Mouse (Mus musculus) B cell, adult 2 months (primary cell): ENCODE data around the gene Ube2j1.
"Not testable (repeated sequence)": the region's sequence is repeated elsewhere in the genome, so short reads cannot be mapped to it uniquely, and the experiment has no call there.

ENCODE experiments used
- DNase-seq, 2 experiments: peaks; one replicate each; pipeline ENCODE4 v3.0.0; 2022

Gene Ube2j1

DNA sequence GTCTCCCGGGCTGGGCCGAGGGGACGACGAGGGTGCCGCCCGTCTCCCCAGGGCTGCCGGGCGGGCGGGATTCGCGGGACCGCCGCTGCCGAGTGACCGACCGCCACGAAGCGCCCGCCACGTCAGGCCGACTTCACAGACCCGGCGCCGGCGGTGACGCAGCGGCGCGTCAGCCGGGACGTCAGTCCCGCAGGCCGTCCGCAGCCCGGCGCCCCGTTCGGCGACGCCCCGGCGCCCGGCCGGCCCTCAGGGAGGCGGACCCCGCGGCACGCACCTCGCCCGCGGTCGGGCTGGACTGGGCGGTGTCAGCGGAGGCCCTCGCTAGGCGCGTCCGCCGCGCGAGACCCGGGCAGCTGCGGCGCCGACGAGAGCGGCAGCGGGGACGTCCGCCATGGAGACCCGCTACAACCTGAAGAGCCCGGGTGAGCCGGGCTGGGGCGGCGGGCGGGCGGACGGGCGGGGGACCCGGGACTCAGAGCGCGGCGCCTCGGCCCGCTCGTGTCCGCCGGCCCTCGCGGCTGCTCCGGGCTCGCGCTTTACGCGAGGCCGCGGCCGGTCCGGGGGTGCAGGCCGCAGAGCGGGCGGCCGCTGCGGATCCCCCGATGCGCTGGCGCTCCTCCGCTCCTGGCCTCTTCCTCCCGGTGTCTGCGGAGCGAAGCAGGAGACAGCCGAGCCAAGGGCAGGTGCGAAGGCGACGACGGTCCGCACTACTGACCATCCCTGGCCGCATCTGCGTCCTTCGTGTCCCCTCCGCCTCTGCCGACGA lies at the start of gene Ube2j1:
TSS of gene Ube2j1 (plus strand) at position 222 of the 766 bp plus-strand sequence.
- DNase-seq: peak; percentile 80 to 86

DNA sequence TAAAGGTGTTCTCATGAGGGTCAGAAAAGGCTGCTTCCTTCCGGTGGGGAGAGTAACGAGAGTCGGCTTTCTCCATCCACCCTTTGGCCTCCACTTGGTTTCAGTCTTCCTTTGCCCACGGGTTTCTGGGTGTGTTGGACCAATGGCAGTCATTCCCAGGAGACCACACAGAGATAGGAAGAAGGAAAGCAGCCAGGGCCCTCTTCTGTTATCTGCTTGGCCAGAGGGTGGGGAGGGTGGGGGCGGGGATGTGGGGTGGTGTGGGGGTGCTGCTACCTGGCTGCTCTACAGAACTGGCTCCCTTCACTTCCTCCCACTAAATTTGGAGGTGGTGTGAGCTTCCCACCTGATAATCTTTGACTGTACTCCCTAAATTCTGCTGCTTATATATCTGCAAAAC lies 49.6 kb upstream of the Ube2j1 start:
- peak; percentile 7 to 9 for DNase-seq

DNA sequence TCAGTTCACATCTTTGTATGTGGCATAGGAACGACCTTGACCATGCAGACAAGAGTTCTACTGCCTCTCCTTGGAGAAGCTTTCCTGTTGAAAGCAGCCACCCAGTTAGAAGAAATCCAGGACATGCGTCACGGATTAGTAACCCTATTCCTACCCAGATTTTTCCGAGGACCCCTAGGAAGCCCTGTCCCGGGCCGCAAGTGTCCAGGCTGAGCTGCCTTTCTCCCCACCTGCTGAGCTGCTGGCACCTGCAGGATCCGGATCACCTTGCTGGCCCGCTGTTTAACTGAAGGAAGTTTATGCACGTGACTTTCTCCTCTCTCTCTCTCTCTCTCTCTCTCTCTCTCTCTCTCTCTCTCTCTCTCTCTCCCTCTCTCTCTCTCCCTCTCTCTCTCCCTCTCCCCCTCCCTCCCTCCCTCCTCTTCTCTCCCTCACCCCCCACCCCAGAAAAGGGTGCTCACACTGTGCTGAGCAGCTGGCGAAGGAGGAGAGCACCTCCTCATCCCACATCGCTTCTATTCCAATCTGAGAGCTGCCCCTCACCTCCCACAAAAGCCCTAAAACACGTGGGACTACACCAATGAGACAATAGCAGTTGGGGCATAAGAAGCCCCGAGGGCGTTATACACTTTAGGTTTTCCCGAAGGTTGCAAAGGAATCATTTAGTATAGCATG lies 49.0 kb upstream of the Ube2j1 start:
- DNase-seq: peak; percentile 13 to 14

GRCm38 (mm10) chr4:32982716-32983175 lies 48.5 kb upstream of the Ube2j1 start, which contains the start of gene Rragd:
Gene Rragd (plus strand): TSS chr4:32983037.
- peak in 1 of 2 experiments; percentile 47 for DNase-seq

DNA sequence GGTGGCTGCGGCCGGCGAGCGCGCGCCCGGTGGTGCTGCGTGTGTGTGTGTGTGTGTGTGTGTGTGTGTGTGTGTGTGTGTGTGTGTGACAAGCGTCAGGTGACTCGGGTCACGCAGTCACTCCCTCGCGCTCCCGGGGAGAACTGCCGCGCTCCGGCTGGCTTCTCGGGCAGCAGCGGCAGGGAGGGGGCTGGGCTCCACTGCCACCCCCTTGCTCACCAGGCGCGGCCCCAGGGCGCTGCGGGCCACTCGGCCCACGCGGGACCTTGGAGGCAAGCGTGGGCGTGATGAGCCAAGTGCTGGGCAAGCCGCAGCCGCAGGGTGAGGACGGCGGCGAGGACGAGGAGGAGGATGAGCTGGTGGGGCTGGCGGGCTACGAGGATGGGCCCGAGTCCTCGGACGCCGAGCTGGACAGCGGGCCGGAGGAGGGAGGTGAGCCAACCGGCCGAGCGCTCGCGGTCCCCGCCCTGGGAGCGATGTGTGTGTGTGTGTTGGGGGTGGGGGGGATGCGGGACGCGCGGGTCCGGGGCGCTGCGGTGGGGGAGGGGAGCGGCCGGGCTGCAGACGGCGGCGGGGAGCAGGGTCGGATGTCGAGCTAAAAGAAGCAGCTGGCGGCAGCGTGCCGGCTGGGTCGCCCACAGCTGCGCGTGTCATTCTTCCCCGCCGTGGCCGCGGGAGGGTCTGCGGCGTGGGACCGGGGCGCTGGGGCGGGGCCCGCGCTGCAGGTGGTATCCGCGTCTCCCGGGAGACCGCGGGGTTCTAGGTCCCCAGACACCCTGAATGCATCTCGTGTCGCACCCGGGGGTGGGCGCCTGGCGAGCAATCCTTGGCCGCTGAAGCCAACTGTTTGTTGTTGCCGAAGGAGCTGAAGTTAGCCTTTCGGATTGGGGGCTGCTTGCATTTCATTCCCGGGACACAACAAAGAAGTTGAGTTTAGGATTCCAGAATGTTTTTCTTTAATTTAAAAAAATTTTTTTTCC lies 47.8 kb upstream of the Ube2j1 start:
- DNase-seq: peak; percentile 74 to 78

DNA sequence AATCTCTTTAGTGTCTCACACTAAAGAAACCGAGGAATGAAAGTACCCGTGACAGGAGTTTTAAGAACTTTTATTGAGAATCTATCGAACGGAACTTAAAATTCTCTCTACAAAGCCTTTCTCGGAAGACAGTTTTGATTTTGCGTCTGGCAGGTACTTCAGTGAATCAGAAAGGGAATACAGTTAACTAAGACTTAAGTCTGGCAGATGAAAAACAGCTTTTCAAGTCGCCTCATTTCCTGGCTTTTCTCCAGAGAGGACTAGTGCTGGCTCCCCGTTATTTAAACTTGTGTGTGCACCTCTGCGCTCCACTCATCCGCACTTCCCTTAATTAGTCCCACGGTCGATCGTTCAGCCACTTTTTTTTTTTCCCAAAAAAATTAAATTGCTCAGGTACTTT lies 47.0 kb upstream of the Ube2j1 start:
- no peak for DNase-seq

- DNase-seq: peak in 1 of 2 experiments; percentile 16
Observed at GRCm38 (mm10) chr4:32984801-32985675, 46.2 kb upstream of the Ube2j1 start.

DNA sequence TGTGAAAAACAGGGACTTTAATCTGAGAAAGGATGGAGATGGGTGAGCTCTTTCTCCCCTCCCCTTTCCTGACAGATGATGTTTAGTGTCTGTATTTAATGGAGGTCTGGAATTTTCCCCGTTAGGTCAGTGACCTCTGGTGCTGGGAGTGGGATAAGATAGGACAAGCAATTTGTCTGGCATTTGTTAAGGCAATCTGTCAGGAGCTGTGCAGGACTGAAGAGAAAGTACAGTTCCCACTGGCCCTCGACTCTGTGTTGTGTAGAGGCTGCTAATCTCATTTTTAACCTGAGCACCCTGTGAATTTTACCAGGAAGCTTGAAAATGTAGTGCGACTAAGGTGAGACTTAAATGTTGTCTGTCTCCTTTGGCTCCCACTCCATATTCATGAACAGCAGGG lies 45.5 kb upstream of the Ube2j1 start:
- no peak for DNase-seq

- no peak for DNase-seq
Observed at GRCm38 (mm10) chr4:32987006-32987405, 44.2 kb upstream of the Ube2j1 start.

GRCm38 (mm10) chr4:32989346-32989745 lies 41.9 kb upstream of the Ube2j1 start:
- no peak for DNase-seq

DNA sequence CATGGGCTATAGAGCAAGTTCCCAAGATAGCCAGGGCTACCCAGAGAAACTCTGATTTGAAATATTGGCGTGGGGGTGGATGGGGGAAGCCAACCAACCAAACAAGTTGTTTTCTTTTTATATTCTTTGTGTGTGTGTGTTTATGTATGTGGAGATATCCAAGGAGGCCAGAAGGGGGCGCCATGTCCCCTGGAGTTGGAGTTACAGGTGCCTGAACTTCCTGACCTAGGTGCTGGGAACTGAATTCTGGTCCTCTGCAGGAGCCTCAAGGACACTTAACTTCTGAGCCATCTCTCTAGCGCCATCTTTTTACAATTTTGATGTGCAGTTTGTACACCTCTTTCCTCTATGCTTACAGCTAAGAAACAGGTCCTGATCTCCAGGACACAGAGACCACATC lies 37.0 kb upstream of the Ube2j1 start:
- peak in 1 of 2 experiments; percentile 12 for DNase-seq

GRCm38 (mm10) chr4:32996083-32996482 lies 35.1 kb upstream of the Ube2j1 start:
- DNase-seq: no peak

GRCm38 (mm10) chr4:32997571-32997970 lies 33.6 kb upstream of the Ube2j1 start:
- no peak for DNase-seq

GRCm38 (mm10) chr4:32998996-32999395 lies 32.2 kb upstream of the Ube2j1 start:
- DNase-seq: no peak

GRCm38 (mm10) chr4:33002081-33002480 lies 29.1 kb upstream of the Ube2j1 start:
- DNase-seq: no peak

DNA sequence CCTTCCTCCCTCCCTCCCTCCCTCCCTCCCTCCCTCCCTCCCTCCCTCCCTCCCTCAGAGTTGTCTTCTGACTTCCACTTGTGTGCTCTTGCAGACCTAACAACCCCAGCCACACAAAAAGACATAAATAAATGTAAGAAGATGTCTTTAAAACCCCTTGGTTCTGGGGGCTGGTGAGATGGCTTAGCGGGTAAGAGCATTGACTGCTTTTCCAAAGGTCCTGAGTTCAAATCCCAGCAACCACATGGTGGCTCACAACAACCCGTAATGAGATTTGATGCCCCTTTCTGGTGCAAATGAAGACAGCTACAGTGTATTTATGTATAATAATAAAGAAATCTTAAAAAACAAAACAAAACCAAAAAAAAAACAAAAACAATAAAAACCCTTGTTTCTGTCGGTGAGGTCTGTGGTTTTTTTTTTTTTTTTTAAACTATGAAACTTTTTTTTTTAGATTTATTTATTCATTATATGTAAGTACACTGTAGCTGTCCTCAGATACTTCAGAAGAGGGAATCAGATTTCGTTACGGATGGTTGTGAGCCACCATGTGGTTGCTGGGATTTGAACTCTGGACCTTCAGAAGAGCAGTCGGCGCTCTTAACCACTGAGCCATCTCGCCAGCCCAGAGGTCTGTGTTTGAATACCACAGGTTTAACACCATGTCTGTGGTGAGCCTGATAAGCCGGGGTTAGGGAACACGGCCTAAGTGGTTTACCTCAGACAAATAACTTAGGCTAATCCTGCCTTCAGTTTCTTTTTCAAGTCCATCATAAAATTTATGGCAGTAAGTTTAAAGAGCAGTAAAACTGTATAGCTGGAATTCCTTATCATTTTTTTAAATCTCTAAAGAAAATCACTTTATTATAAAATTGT lies 25.4 kb upstream of the Ube2j1 start:
- not testable (repeated sequence) for DNase-seq

DNA sequence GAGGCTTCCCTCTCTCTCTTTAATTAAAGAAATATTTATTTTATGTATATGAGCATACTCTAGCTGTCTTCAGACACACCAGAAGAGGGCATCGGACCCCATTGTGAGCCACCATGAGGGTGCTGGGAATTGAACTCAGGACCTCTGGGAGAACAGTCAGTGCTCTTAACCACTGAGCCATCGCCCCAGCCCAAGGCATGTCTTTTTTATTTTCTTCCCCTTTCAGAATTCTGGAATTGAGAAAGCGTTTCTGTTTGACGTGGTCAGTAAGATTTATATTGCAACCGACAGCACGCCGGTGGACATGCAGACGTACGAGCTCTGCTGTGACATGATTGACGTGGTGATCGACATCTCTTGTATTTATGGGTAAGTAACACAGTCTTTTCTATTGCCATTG lies 24.4 kb upstream of the Ube2j1 start:
- no peak for DNase-seq

GRCm38 (mm10) chr4:33007443-33008217 lies 23.6 kb upstream of the Ube2j1 start:
- DNase-seq: no peak

DNA sequence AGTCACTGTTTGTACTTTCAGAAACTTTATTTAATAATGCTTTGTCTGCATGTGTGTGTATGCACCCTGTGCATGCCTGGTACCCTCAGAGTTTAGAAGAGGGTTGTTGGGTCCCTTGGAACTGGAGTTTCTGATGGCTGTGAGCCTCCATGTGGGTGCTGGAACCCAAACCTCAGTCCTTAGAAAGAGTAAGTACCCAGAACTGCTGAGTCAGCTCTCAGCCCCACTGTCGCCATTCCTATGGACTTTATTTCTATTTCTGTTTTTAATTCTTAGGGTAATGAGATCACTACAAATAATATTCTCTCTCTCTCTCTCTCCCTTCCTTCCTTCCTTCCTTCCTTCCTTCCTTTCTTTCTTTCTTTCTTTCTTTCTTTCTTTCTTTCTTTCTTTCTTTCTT lies 21.1 kb upstream of the Ube2j1 start:
- DNase-seq: no peak

GRCm38 (mm10) chr4:33012484-33012883 lies 18.7 kb upstream of the Ube2j1 start:
- DNase-seq: no peak
